Mouse (Mus musculus) CH12.LX (cell line): ENCODE results near the gene Ahrr.

Experiments
- CTCF ChIP-seq, 2 experiments: IDR thresholded peaks in 1 of 2; conservative IDR thresholded peaks in 1 of 2; 2 replicates each; pipeline ENCODE4 v1.5.1; 2011 to 2012; ENCODE audit warnings: low read depth in 2 of 2, low read length in 2 of 2, improper control_type of control experiment in 1 of 2, inconsistent platforms in 1 of 2, mild to moderate bottlenecking in 1 of 2, moderate library complexity in 1 of 2
- MXI1 ChIP-seq: IDR thresholded peaks from 2 replicates; pipeline ENCODE4 v1.6.1; 2011; ENCODE audit warnings: mild to moderate bottlenecking, low read depth, low read length, improper control_type of control experiment
- POLR2A ChIP-seq: IDR thresholded peaks from 2 replicates; pipeline ENCODE4 v1.6.1; 2011; ENCODE audit warnings: low read depth, mild to moderate bottlenecking, improper control_type of control experiment, low read length
- USF1 ChIP-seq: IDR thresholded peaks from 2 replicates; pipeline ENCODE4 v1.6.1; 2014; ENCODE audit warnings: low read depth, mild to moderate bottlenecking, inconsistent platforms, low read length, improper control_type of control experiment
- ZKSCAN1 ChIP-seq: IDR thresholded peaks from 2 replicates; pipeline ENCODE4 v1.6.1; 2012; ENCODE audit warnings: low read depth, inconsistent platforms, low read length, improper control_type of control experiment, borderline replicate concordance
- ZMIZ1 ChIP-seq: IDR thresholded peaks from 2 replicates; pipeline ENCODE4 v1.6.1; 2012; ENCODE audit warnings: low read depth, mild to moderate bottlenecking, inconsistent platforms, low read length, improper control_type of control experiment

GRCm38 (mm10) chr13:74314616-74315015 lies 22.5 kb upstream of the Ahrr start:
- TF ChIP-seq USF1 (no peak), MXI1 (no peak), POLR2A (no peak), ZMIZ1 (no peak), ZKSCAN1 (no peak), CTCF (conservative IDR thresholded peaks at IDR 0.05 in 1 of 2, IDR thresholded peaks at IDR 0.05 in 1 of 2; ENCODE audit: low read depth in 2 of 2, low read length in 2 of 2) (no peak)
